Mouse (Mus musculus): ENCODE results near the gene Vwa2.

Vwa2 gene

DNA sequence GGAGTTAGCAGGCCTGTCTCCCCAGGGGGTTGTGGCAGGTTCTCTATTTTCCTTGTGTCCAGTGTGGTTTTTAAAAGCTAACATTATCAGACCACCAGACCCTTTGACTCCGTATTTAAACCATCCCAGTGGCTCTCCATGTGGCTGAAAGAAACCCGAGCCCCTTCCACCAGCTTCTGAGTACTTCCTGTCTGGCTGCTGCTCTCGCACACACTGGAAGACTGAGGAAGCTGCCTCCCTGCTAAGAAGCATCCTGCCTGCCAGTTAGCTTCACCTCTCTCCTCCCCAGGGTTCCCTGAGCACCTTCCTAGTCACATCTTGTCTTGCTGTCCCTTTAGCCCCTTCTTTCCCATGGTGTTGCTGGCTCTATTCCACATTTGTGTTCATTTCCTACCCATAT lies 33.8 kb downstream of the Vwa2 start:
- in situ Hi-C loops (cut with MboI; ENCODE audit: unreplicated experiment in 2 of 2) = loop anchor here (5.0 to 25.0 kb wide), 3 partner anchors 404 to 486 kb away; partner anchors contain the start of gene Ablim1 (in 1 of the 2)

DNA sequence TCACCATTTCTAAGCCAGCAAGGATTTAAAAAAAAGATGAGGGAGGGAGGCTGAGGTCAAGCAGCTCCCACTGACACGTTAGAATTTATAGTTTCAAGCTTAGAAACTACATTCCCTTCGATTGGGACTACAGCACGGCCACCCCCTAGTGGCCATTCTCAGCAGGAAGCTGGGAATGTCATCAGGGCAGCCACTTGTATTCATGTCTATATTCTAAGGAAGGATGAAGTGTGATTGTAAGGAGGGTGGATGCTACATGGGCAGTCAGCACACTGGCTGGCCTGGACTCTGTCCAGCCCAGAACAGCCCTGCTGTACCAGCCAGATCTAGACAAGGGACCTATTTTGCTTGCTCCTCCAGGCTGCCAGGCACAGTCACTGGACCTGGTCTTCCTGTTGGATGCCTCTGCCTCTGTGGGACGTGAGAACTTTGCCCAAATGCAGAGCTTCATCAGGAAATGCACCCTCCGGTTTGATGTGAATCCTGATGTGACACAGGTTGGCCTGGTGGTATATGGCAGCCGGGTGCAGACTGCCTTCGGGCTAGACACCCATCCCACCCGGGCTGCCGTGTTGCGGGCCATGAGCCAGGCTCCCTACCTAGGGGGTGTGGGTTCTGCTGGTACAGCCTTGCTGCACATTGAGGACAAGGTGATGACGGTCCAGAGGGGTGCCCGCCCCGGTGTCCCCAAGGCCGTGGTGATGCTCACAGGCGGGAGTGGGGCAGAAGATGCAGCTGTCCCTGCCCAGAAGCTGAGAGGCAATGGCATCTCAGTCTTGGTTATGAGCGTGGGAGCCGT lies 34.6 kb downstream of the Vwa2 start:
- in situ Hi-C loops (cut with MboI; ENCODE audit: unreplicated experiment in 2 of 2) = loop anchor here (5.0 to 25.0 kb wide), 3 partner anchors 404 to 486 kb away; partner anchors contain the start of gene Ablim1 (in 1 of the 2)

DNA sequence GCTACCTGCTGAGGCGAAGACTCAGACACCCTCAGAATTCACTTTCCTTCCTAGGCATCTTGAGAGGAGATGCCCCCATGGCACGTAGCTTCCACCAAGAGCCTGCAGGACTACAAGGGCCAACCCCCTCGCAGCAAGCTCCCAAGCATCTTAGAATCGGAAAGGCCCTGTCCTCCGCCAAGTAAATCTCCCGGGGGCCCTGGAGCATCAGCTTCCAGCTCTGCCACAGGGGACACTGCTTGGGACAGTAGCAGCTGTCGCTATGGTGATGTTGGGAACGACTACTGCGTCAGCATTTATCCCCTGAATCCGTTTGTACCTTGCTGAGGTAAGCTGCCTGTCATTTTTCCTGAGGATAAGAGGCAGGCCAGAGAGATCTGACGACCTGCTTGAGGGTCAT lies 36.5 kb downstream of the Vwa2 start:
- in situ Hi-C loops (cut with MboI; ENCODE audit: unreplicated experiment in 2 of 2) = loop anchor here (10.0 to 25.0 kb wide), 2 partner anchors 402 to 734 kb away; partner anchors contain the start of gene Ablim1 (in 1 of the 2)

- in situ Hi-C loops (cut with MboI; ENCODE audit: unreplicated experiment in 2 of 2) = loop anchor here (10.0 to 25.0 kb wide), 2 partner anchors 399 to 731 kb away; partner anchors contain the start of gene Ablim1 (in 1 of the 2)
These were observed 39.7 kb downstream of the Vwa2 start for GRCm38 (mm10) chr19:56913761-56914160.

- in situ Hi-C loops (cut with MboI; ENCODE audit: unreplicated experiment in 2 of 2) = loop anchor here (5.0 to 25.0 kb wide), 3 partner anchors 238 to 730 kb away; partner anchors contain the start of gene Ablim1 (in 1 of the 2)
These were observed 40.6 kb downstream of the Vwa2 start for GRCm38 (mm10) chr19:56914658-56915057.

- in situ Hi-C loops (cut with MboI; ENCODE audit: unreplicated experiment in 2 of 2) = loop anchor here (5.0 to 25.0 kb wide), 3 partner anchors 237 to 730 kb away; partner anchors contain the start of gene Ablim1 (in 1 of the 2)
These were observed 41.0 kb downstream of the Vwa2 start for GRCm38 (mm10) chr19:56915084-56915483.

GRCm38 (mm10) chr19:56919628-56920027 lies 45.6 kb downstream of the Vwa2 start:
- in situ Hi-C loops (cut with MboI; ENCODE audit: unreplicated experiment in 2 of 2) = loop anchor here (5.0 to 25.0 kb wide), 7 partner anchors 108 to 725 kb away; partner anchors contain the start of gene Ablim1 (in 1 of the 2)

- in situ Hi-C loops (cut with MboI; ENCODE audit: unreplicated experiment in 2 of 2) = loop anchor here (5.0 to 25.0 kb wide), 6 partner anchors 107 to 725 kb away; partner anchors contain the start of gene Ablim1 (in 1 of the 2)
These were observed 46.2 kb downstream of the Vwa2 start for GRCm38 (mm10) chr19:56920232-56920631.

- in situ Hi-C loops (cut with MboI; ENCODE audit: unreplicated experiment in 2 of 2) = loop anchor here (5.0 to 25.0 kb wide), 6 partner anchors 106 to 723 kb away; partner anchors contain the start of gene Ablim1 (in 1 of the 2)
These were observed 47.7 kb downstream of the Vwa2 start for GRCm38 (mm10) chr19:56921744-56922143.

DNA sequence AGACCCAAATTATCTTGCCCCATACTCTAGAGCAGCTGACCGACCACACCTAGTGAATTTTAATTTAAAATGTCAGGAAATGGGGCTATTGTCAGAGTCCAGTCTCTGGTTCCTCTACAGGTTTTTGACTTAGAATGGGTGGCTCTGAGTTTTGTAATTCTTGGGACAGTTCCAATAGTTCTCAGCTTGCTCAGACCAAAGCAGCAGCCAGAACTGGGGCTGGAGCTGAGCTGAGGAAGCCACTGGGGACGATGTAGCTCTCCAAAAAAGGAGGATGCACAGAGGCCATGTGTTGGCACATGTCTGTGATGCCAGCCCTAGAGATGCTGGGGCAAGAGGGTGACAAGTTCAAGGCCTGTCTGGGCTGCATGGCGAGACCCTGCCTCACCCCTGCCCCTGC lies 55.3 kb downstream of the Vwa2 start:
- in situ Hi-C loops (cut with MboI; ENCODE audit: unreplicated experiment in 2 of 2) = loop anchor here (10.0 kb wide), 2 partner anchors 105 to 715 kb away; no protein-coding TSS in a partner anchor

DNA sequence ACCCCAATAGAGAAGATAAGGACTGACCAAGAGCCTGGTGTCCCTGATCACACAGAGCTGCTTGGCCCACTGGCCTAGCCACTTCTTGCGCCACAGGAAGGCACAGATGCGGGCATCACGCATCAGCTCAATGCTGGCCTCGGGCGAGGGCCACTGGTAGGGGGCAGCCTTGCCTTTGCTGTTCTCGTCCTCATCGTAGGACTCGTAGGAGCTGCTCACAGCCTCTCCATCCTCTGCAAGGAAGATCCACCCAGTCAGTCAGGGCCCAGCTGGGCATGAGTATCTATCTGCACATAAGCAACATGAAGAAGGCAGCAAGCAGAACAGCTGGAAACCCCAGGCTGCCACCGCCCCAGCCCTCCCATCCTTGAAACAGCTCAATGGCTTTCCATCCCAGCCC lies 56.0 kb downstream of the Vwa2 start:
- in situ Hi-C loops (cut with MboI; ENCODE audit: unreplicated experiment in 2 of 2) = no loop called here

GRCm38 (mm10) chr19:56933800-56934199 lies 59.8 kb downstream of the Vwa2 start:
- in situ Hi-C loops (cut with MboI; ENCODE audit: unreplicated experiment in 2 of 2) = no loop called here

- in situ Hi-C loops (cut with MboI; ENCODE audit: unreplicated experiment in 2 of 2) = no loop called here
These were observed 61.1 kb downstream of the Vwa2 start for GRCm38 (mm10) chr19:56935111-56935510.

- in situ Hi-C loops (cut with MboI; ENCODE audit: unreplicated experiment in 2 of 2) = no loop called here
These were observed 61.7 kb downstream of the Vwa2 start for GRCm38 (mm10) chr19:56935777-56936176.

DNA sequence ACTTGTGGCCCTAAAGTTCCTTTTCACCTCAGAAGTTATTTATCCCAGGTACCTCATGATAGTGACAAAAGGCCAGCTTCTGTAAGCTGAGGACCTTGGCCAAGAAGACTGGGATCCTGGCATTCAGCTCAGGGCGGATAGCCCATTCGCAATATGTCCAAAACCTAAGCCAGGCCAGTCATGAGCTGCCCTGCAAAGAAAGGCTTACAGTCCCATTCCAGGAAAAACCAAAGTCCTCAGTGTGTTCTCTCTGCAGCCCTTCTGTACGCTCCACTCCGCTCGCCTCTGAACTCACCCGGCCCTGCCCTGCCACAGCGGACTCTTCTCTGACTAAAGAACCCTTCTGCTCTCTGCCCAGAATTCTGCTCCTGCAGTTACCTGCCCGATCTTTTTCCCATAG lies 62.2 kb downstream of the Vwa2 start:
- in situ Hi-C loops (cut with MboI; ENCODE audit: unreplicated experiment in 2 of 2) = no loop called here

DNA sequence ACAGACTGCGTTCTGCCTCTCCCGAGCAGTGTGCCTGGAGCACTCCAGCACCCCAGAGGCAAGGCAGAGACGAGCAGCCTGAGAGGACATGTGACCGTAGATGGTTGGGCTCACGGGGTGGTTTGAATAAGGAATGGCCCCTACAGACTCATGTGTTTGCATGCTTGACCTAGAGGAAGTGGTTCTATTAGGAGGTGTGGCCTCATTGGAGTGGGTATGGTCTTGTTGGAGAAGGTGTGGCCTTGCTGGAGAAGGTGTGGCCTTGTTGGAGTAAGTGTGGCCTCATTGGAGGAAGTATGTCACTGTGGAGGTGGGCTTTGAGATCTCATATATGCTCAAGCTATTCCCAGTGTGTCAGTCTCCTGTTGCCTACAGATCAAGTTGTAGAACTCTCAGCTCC lies 63.9 kb downstream of the Vwa2 start:
- in situ Hi-C loops (cut with MboI; ENCODE audit: unreplicated experiment in 2 of 2) = no loop called here

- in situ Hi-C loops (cut with MboI; ENCODE audit: unreplicated experiment in 2 of 2) = no loop called here
These were observed 65.8 kb downstream of the Vwa2 start for GRCm38 (mm10) chr19:56939826-56940225.

DNA sequence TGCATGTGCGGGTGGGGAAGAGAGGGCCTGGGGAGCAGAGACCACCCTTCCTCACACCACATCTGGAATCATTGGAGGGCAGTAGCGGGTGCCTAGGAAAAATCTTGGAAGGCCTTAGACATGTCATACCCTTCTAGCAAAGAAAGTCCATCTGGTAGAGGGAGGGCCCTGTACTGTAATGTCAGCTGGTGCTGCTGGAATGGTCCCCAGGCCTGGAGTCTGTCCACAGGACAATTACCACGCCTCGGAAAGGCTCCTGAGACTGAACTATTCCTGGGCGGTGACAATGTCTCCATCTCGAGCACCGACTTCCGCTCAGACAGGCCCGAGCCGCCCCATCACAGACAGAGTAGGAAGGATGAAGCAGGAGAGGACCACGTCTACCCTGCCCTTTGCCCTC lies 66.5 kb downstream of the Vwa2 start:
- in situ Hi-C loops (cut with MboI; ENCODE audit: unreplicated experiment in 2 of 2) = no loop called here

- in situ Hi-C loops (cut with MboI; ENCODE audit: unreplicated experiment in 2 of 2) = no loop called here
These were observed 68.2 kb downstream of the Vwa2 start for GRCm38 (mm10) chr19:56942216-56942615.

- in situ Hi-C loops (cut with MboI; ENCODE audit: unreplicated experiment in 2 of 2) = no loop called here
These were observed 70.2 kb downstream of the Vwa2 start for GRCm38 (mm10) chr19:56944211-56944610.

GRCm38 (mm10) chr19:56944826-56945225 lies 70.8 kb downstream of the Vwa2 start:
- in situ Hi-C loops (cut with MboI; ENCODE audit: unreplicated experiment in 2 of 2) = no loop called here

DNA sequence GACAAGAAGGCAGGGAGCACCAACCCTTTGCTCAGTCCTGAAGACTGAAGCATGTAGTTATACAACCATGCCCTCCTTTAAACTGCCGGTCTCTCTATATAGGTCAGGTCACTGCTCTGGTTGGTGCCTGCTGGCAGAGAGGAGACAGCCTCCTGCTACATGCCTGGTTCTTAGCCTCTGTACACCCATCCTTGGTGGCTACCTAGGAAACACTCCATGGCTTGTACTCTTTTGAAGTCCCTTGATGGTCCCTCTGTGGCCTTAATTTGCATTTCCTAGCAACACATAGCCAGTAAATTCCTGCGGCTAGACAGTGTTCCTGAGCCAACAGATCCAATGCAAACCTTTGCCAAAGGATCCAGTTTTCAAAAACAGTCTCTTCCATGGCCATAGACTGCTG lies 71.6 kb downstream of the Vwa2 start:
- in situ Hi-C loops (cut with MboI; ENCODE audit: unreplicated experiment in 2 of 2) = no loop called here

Measured in v-Abl transformed pro-B cells (cell line).